Mouse (Mus musculus): ENCODE data around the gene Bnc2.

DNA sequence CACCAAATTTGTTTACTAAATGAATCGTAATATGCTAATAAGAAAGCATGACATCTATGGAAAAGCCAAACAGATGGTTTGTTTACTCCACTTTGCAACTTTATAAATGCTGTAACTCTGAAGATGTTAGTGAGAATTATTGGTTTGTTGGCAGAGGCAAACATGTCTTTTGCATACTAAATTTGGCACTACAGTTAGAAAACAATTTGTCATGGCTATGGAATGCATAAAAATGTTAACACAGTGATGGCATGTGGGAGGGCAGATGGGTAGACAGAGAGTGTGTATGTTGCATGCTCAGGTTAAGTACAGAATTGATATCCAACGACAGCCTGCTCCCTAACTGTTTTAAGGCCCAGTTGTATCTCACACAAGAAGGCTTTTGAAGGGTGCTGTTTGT lies 392.4 kb downstream of the Bnc2 start:
- TF ChIP-seq CTCF (IDR thresholded peaks at IDR 0.05; ENCODE audit: borderline replicate concordance, control insufficient read depth, extremely low read depth, insufficient read depth, low read length, poor library complexity) (no peak), POLR2A (IDR thresholded peaks at IDR 0.05; ENCODE audit: control insufficient read depth, extremely low read depth, insufficient read depth, low read length, poor library complexity) (no peak)

Data from thymus, adult 2 months (tissue).